Mouse (Mus musculus) cortical plate, adult 2 months (tissue): Measurements from ENCODE around the gene Irf2. TPM values are rescaled to one million over a fixed set of nuclear protein-coding genes. Genes with fewer than 3 reads are reported as not detected.
"Not testable (repeated sequence)": the region's sequence is repeated elsewhere in the genome, so short reads cannot be mapped to it uniquely, and the experiment has no call there.

Experiments
- H3K27ac ChIP-seq: fragments of 200-500 bp; 2 replicates; pipeline ENCODE4 v1.5.1; 2012; ENCODE audit warnings: low read length, control low read depth, inconsistent platforms; ENCODE audit not compliant: insufficient read depth
- H3K4me1 ChIP-seq: fragments of 200-500 bp; 2 replicates; pipeline ENCODE4 v1.6.1; 2011; ENCODE audit warnings: low read length; ENCODE audit not compliant: control insufficient read depth, insufficient read depth
- H3K4me3 ChIP-seq: fragments of 200-500 bp; 2 replicates; pipeline ENCODE4 v1.5.1; 2011; ENCODE audit warnings: mild to moderate bottlenecking, low read length, control low read depth; ENCODE audit not compliant: insufficient read depth
- CTCF ChIP-seq: fragments of 200-500 bp; IDR thresholded peaks from 2 replicates; pipeline ENCODE4 v1.5.1; 2011; ENCODE audit warnings: mild to moderate bottlenecking, control low read depth, low read length; ENCODE audit not compliant: insufficient read depth; ENCODE audit errors: extremely low read depth
- POLR2A ChIP-seq: fragments of 200-500 bp; IDR thresholded peaks from 2 replicates; pipeline ENCODE4 v1.6.1; 2011; ENCODE audit warnings: mild to moderate bottlenecking, low read length, control low read depth; ENCODE audit not compliant: insufficient read depth; ENCODE audit errors: extremely low read depth
- polyA plus RNA-seq: library from polyadenylated mRNA; depleted of rRNA; stranded (reverse); fragments of >200 nt; gene quantifications from 2 replicates; pipeline ENCODE4 v1.2.3, GENCODE M21; 2012

Irf2 gene
- polyA plus RNA-seq, 1 experiment, result 27.1 TPM

DNA sequence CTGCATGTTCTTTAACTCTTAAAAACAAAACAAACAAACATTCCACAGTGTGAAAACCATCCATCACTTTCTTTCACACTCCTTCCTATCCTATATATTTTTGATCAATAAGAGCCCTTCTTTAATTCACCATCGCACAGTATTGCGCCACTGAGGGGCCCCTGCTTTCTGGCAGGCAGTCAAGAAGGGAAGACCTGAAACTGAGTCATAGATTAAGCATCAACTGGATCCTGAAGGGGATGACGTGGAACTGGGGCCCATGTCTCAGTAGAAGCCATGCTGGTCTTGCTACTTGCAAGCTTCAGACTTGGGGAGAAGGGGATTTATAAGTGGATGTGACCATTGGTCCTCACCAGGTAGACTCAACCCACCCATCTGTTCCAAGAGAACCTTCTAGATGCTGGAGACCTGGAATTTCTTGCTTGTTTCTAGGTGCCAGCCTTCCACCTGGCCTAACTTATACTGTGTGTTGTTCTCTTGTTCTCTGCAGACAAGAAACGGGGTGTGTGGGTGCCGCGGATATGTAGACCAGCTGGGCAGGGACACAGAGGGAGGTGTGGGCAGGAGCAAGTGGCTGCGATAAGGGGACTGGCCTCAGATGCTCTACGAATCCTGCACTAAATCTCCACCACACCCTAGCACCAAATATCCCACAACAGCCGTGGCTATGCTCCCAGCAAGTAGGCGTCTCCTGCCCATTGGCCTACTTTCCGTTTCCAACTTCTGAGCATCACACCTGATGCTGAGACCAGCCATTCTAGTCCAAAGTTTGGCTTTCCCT, 18.3 kb upstream of the Irf2 start:
- H3K27ac ChIP-seq, result no peak overlapping the region
- no peak for TF ChIP-seq POLR2A
- no peak for TF ChIP-seq CTCF
- no peaks in the 10 kb centered on the region; the same call in 1 of the 2 replicates for H3K4me1 ChIP-seq
- H3K4me3 ChIP-seq, result no peak overlapping the region

- TF ChIP-seq POLR2A, result no peak
- no peak for TF ChIP-seq CTCF
- Histone ChIP-seq H3K4me3 (no peak overlapping the region), H3K4me1 (no peaks in the 10 kb centered on the region), H3K27ac (no peak overlapping the region)
Observed at GRCm38 (mm10) chr8:46722536-46722935, 17.0 kb upstream of the Irf2 start.

GRCm38 (mm10) chr8:46726383-46726782, 13.1 kb upstream of the Irf2 start:
- no peak overlapping the region for H3K4me3 ChIP-seq
- H3K4me1 ChIP-seq, result no peaks in the 10 kb centered on the region
- TF ChIP-seq POLR2A, result no peak
- no peak for TF ChIP-seq CTCF
- no peak overlapping the region for H3K27ac ChIP-seq

DNA sequence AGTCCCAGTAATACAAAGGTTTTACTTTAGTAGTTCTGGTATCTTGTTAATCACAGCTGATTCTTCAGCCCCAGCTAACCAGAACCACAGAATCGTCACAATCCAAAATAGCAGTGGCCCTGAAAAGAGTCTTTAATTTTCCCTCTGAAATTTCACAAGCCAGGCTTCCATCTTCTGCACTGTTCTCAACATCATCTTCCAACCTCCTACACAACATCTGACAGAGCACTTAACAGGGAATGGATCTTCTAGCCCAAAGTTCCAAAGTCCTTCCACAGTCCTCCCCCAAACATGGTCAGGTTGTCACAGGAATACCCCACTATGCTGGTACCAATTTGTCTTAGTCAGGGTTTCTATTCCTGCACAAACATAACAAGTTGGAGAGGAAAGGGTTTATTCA, 9.9 kb upstream of the Irf2 start:
- not testable (repeated sequence) for H3K4me3 ChIP-seq, H3K27ac ChIP-seq

GRCm38 (mm10) chr8:46732381-46732915, 7.1 kb upstream of the Irf2 start:
- TF ChIP-seq POLR2A (no peak), CTCF (no peak)
- no peak overlapping the region for H3K4me3 ChIP-seq
- no peak overlapping the region for H3K27ac ChIP-seq
- H3K4me1 ChIP-seq, result no peaks in the 10 kb centered on the region

More for the DNA sequence above, 9.9 kb upstream of the Irf2 start:
- not testable (repeated sequence) for H3K4me1 ChIP-seq

DNA sequence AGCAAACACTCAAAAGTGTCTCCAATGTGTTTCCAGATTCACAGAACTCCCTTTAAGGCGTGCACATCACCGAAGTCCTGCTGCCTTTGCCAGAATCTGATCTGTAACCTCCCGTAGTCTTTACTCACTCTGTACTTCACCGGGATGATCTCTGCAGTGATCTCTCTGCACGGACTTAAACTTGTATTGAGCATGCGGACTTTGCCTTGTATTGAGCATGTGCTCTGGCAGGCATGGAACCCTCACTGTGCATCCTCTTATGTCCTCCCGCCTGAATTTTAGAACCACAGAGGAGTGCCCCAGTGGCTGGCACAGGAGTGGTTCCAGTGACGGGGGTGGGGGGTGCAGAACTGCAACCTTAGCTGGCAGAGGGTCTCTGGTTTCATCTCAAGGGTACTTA, 5.9 kb upstream of the Irf2 start:
- TF ChIP-seq CTCF (no peak), POLR2A (no peak)
- no peaks in the 10 kb centered on the region for H3K4me1 ChIP-seq
- no peak overlapping the region for H3K27ac ChIP-seq
- H3K4me3 ChIP-seq, result no peak overlapping the region

GRCm38 (mm10) chr8:46735505-46735904, 4.0 kb upstream of the Irf2 start:
- TF ChIP-seq POLR2A, result no peak
- TF ChIP-seq CTCF, result no peak
- Histone ChIP-seq H3K27ac (no peak overlapping the region), H3K4me3 (no peak overlapping the region), H3K4me1 (no peaks in the 10 kb centered on the region)

GRCm38 (mm10) chr8:46736260-46736659, 3.3 kb upstream of the Irf2 start:
- H3K4me1 ChIP-seq, result no peaks in the 10 kb centered on the region
- H3K4me3 ChIP-seq, result no peak overlapping the region
- no peak overlapping the region for H3K27ac ChIP-seq
- TF ChIP-seq POLR2A, result no peak
- no peak for TF ChIP-seq CTCF

DNA sequence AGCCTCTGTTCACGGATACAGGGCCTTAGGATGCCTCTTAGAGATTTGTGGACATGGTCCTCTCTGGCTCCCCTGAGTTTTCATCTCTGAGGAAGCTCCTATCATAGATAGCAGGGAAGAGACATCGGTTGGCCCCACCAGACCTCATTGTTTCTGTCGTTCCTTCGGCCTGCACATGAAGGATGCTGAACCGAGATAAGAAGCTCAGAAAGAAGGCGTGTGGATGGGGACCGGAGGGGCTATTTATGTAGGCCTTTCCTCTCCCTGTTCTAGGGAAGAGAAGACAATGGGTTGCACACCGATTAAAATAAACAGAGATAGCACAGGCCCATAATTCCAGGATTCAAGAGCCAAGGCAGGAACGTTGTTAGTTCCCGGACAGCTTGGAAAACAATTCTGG, 2.1 kb upstream of the Irf2 start:
- Histone ChIP-seq H3K4me3 (no peak overlapping the region), H3K27ac (no peak overlapping the region), H3K4me1 (no peaks in the 10 kb centered on the region; the same call in 1 of the 2 replicates)
- TF ChIP-seq CTCF (no peak), POLR2A (no peak)

GRCm38 (mm10) chr8:46737907-46738306, 1.6 kb upstream of the Irf2 start:
- no peaks in the 10 kb centered on the region; the same call in 1 of the 2 replicates for H3K4me1 ChIP-seq
- no peak overlapping the region for H3K27ac ChIP-seq

More at GRCm38 (mm10) chr8:46737907-46738306, 1.6 kb upstream of the Irf2 start:
- no peak overlapping the region for H3K4me3 ChIP-seq
- TF ChIP-seq CTCF, result no peak
- TF ChIP-seq POLR2A, result no peak
